8 mouse cellular contexts compared by ENCODE assay signal in genomic region chr11:63518847-63519246, GRCm38 (mm10).
DNase-seq lines count a peak whose midpoint lies in the region; ATAC-seq lines count a peak whose summit lies in the region.

No protein-coding gene starts in this region.

- peak; percentile 21 for DNase-seq in adrenal gland, postnatal 10 days
- no peak for DNase-seq in adrenal gland, postnatal 4 days (ENCODE audit: low spot score in 2 of 2)
- DNase-seq in liver, result peak; percentile 37
- no peak for DNase-seq in liver, embryonic 11.5 days (ENCODE audit: low spot score)
- DNase-seq in limb, embryonic 10.5 days (ENCODE audit: low spot score), result peak; percentile 49

- no peaks in the 10 kb centered on the region for H3K27me3 ChIP-seq in liver, embryonic 11.5 days (replicated peaks; ENCODE audit: control insufficient read depth, insufficient read depth, low read length)
- H3K27me3 ChIP-seq in heart, embryonic 11.5 days (ENCODE audit: control insufficient read depth, insufficient read depth, low read length), result no peaks in the 10 kb centered on the region
- H3K27me3 ChIP-seq in limb, embryonic 10.5 days (ENCODE audit: low read depth, poor library complexity, severe bottlenecking), result no peaks in the 10 kb centered on the region

- H3K4me2 ChIP-seq in liver, embryonic 11.5 days, result no peak overlapping the region
- no peak overlapping the region for H3K4me2 ChIP-seq in heart, embryonic 11.5 days

- no peak overlapping the region for H3K4me3 ChIP-seq in liver, embryonic 11.5 days (ENCODE audit: low read depth, low read length)
- no peak overlapping the region for H3K4me3 ChIP-seq in heart, embryonic 11.5 days (ENCODE audit: low read depth, low read length)
- no peak overlapping the region for H3K4me3 ChIP-seq in limb, embryonic 10.5 days

- H3K9ac ChIP-seq in liver, embryonic 11.5 days (ENCODE audit: low read depth, low read length), result no peak overlapping the region
- H3K9ac ChIP-seq in heart, embryonic 11.5 days (ENCODE audit: low read depth, low read length), result no peak overlapping the region

- no peaks in the 10 kb centered on the region for H3K4me1 ChIP-seq in liver, embryonic 11.5 days (replicated peaks; ENCODE audit: control insufficient read depth, insufficient read depth, low read length)
- 0 out of 2 replicates have a peak, but pooled peaks cover 3% of the 10 kb centered on the region for H3K4me1 ChIP-seq in heart, embryonic 11.5 days (ENCODE audit: control insufficient read depth, insufficient read depth, low read length)
- H3K4me1 ChIP-seq in limb, embryonic 10.5 days, result peaks cover 11% of the 10 kb centered on the region

- H3K27ac ChIP-seq in liver, embryonic 11.5 days (ENCODE audit: low read depth, low read length), result no peak overlapping the region
- H3K27ac ChIP-seq in heart, embryonic 11.5 days (ENCODE audit: low read depth, low read length), result peak overlapping the region; percentile 59
- peak overlapping the region; percentile 72 for H3K27ac ChIP-seq in limb, embryonic 10.5 days

- ATAC-seq in liver, embryonic 11.5 days (replicated peaks; ENCODE audit: low FRiP score), result no peak
- ATAC-seq in heart, embryonic 11.5 days (replicated peaks; ENCODE audit: insufficient number of reproducible peaks, low FRiP score, low TSS enrichment), result peak; percentile 49; the same call in 1 of the 2 replicates
- no peak for ATAC-seq in inflammation-experienced regulatory T-cells, adult 6 months
- ATAC-seq in erythroid progenitor cell, adult 5-6 weeks (replicated peaks; ENCODE audit: low FRiP score, poor library complexity, severe bottlenecking), result no peak

- 61% methylated on average over 6 of the region's 6 CpGs for WGBS in liver, embryonic 11.5 days
- WGBS in heart, embryonic 11.5 days (ENCODE audit: insufficient replicate concordance), result 52% methylated on average over 6 of the region's 6 CpGs
- 72% methylated on average over 6 of the region's 6 CpGs for WGBS in limb, embryonic 10.5 days

- H3K9me3 ChIP-seq in liver, embryonic 11.5 days (ENCODE audit: control insufficient read depth, low read length), result no peaks in the 10 kb centered on the region
- no peaks in the 10 kb centered on the region for H3K9me3 ChIP-seq in heart, embryonic 11.5 days (replicated peaks; ENCODE audit: control insufficient read depth, low read length)
- no peaks in the 10 kb centered on the region for H3K9me3 ChIP-seq in limb, embryonic 10.5 days (replicated peaks)

- no peaks in the 10 kb centered on the region for H3K36me3 ChIP-seq in liver, embryonic 11.5 days (ENCODE audit: control insufficient read depth, insufficient read depth, low read length)
- H3K36me3 ChIP-seq in heart, embryonic 11.5 days (ENCODE audit: control insufficient read depth, insufficient read depth, low read length), result no peaks in the 10 kb centered on the region
- H3K36me3 ChIP-seq in limb, embryonic 10.5 days, result no peaks in the 10 kb centered on the region

Comparison
In these comparisons a context has a peak if more than half of its experiments do, and no peak if none do; other contexts are left out.
1. DNase-seq: peak in adrenal gland, postnatal 10 days (single experiment), liver (single experiment) and limb, embryonic 10.5 days (single experiment); none in adrenal gland, postnatal 4 days (0 of 2) and liver, embryonic 11.5 days (single experiment).